Mouse (Mus musculus) forebrain, embryonic 14.5 days (tissue): ENCODE data around the gene Il7r. TPM values are rescaled to one million over a fixed set of nuclear protein-coding genes. Genes with fewer than 3 reads are reported as not detected.

Experiments
- ATAC-seq: fragments of 200-750 bp; cut with Nextera tagmentation; 2 replicates; pipeline ENCODE4 v1.8.0; 2017; ENCODE audit warnings: mild to moderate bottlenecking, moderate library complexity
- DNase-seq: peaks from one replicate; pipeline ENCODE4 v3.0.0-alpha.2; 2015; ENCODE audit warnings: low spot score
- H3K27ac ChIP-seq: fragments of 300-500 bp; sonication (generic); 2 replicates; pipeline ENCODE4 v1.5.1; 2014; ENCODE audit warnings: low read depth, mild to moderate bottlenecking, control low read depth, low read length, moderate library complexity
- H3K27me3 ChIP-seq: fragments of 300-500 bp; sonication (generic); replicated peaks from 2 replicates; pipeline ENCODE4 v1.6.1; 2014; ENCODE audit warnings: low read length, control low read depth, mixed read lengths; ENCODE audit not compliant: control insufficient read depth, insufficient read depth
- H3K36me3 ChIP-seq: fragments of 300-500 bp; sonication (generic); 2 replicates; pipeline ENCODE4 v1.6.1; 2014; ENCODE audit warnings: low read length, control low read depth; ENCODE audit not compliant: control insufficient read depth, insufficient read depth
- H3K4me1 ChIP-seq: fragments of 300-500 bp; sonication (generic); 2 replicates; pipeline ENCODE4 v1.6.1; 2014; ENCODE audit warnings: antibody characterized with exemption, low read length, control low read depth; ENCODE audit not compliant: control insufficient read depth, insufficient read depth
- H3K4me2 ChIP-seq: fragments of 300-500 bp; sonication (generic); 2 replicates; pipeline ENCODE4 v1.6.1; 2014; ENCODE audit warnings: mild to moderate bottlenecking, control low read depth, low read length
- H3K4me3 ChIP-seq: fragments of 300-500 bp; sonication (generic); 2 replicates; pipeline ENCODE4 v1.5.1; 2014; ENCODE audit warnings: low read depth, low read length, control low read depth
- H3K9ac ChIP-seq: fragments of 300-500 bp; sonication (generic); 2 replicates; pipeline ENCODE4 v1.6.1; 2014; ENCODE audit warnings: mild to moderate bottlenecking, low read length, control low read depth, moderate library complexity
- H3K9me3 ChIP-seq: fragments of 300-500 bp; sonication (generic); replicated peaks from 2 replicates; pipeline ENCODE4 v1.6.1; 2016; ENCODE audit warnings: low read length, control low read depth, mixed read lengths; ENCODE audit not compliant: control insufficient read depth
- WGBS: fragments of 180-500 bp; shearing (Covaris S2); extraction: QIAGEN DNeasy Blood & Tissue Kit; methylation state at CpG from one replicate; pipeline ENCODE4 v1.1.7; 2014; 5-methylcytosine and 5-hydroxymethylcytosine counted together
- polyA plus RNA-seq: library from polyadenylated mRNA; unstranded; fragments of >200 nt; fragmentation: Nextera tagmentation; extraction: Ambion mirVana; gene quantifications from 2 replicates; pipeline ENCODE4 v1.2.1, GENCODE M21; 2014

Gene Il7r
- polyA plus RNA-seq, 1 experiment from 2014 or later = 0.06 TPM

DNA sequence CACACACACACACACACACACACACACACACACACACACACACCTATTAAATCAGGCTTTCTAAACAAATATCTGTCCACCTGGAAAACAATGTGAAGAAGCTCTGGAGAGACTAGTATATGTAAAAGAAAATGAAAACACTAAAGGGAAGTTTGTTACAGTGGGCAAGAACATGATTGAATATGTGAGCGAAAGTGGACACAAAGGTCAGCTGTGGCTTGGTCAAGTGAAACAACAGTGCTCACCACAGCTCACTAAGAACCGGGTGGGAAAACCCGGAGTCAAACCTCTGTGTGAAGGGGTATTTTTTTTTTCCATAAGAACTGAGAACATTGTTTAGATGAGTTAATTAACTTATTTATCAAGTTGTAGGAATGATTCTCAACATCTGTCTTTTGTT is 6.9 kb downstream of the Il7r start:
- H3K4me1 ChIP-seq = no peaks in the 10 kb centered on the region
- no peak overlapping the region for H3K27ac ChIP-seq
- ATAC-seq = no peak
- no peaks in the 10 kb centered on the region for H3K9me3 ChIP-seq
- no peak overlapping the region for H3K4me3 ChIP-seq
- H3K27me3 ChIP-seq = no peaks in the 10 kb centered on the region
- 95% methylated on average over 3 of the region's 3 CpGs for WGBS
- H3K36me3 ChIP-seq = no peaks in the 10 kb centered on the region
- no peak for DNase-seq
- no peak overlapping the region for H3K4me2 ChIP-seq
- H3K9ac ChIP-seq = no peak overlapping the region

DNA sequence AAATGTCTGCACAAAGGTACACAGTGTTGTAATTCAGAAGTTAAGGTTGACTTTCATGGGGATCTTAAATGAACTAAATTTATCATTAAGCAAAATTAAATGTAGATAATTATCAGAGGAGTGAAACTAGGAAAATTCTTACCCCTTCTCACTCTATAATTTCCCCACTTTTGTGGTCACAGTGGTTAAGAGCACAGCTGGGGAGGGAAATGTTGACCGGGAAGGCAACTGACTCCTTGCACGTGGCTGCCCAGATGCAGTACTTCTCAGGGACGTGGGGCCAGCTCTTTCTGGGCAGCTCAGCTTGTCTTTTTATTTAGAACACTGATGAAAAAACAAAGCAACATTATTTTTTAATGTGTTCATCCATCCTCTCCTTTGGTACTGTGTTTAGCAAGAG is 37.9 kb downstream of the Il7r start:
- ATAC-seq (no peak), DNase-seq (no peak)
- H3K9me3 ChIP-seq = no peaks in the 10 kb centered on the region
- no peak overlapping the region for H3K9ac ChIP-seq
- no peaks in the 10 kb centered on the region for H3K4me1 ChIP-seq
- 79% methylated on average over 3 of the region's 3 CpGs for WGBS
- no peaks in the 10 kb centered on the region for H3K27me3 ChIP-seq
- no peak overlapping the region for H3K4me2 ChIP-seq
- no peak overlapping the region for H3K27ac ChIP-seq
- no peaks in the 10 kb centered on the region for H3K36me3 ChIP-seq
- H3K4me3 ChIP-seq = no peak overlapping the region

DNA sequence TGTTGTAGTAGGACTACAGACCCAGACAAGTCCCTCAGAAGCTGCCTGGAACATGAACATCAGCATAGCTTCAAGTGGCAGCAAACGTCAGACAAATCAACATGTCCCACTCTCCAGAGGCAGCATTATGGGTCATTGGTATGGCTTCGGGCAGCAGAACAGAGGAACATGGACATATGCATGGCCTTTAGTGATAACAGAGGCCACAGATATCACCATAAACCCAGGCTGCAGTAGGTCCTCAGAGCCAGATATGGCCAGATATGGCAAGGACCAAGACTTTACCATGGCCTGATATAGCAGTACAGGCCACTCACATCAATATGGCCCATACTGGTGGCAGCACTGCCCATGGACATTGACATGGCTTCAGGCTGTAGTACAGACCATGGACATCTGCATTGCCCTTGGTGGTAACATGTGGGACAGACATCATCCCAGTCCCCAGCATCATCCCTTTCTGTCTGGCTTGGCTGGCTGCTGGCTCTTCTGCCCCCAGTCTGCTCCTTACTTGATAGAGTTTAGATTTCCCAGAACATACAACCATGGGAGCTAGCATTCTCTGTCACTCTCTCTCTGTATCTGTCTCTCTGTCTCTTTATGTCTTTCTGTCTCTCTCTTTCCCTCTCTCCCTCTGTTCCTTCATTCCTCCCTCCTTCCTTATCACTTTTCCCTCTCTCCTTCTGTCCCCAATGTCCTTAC is 40.4 kb downstream of the Il7r start:
- DNase-seq (no peak), ATAC-seq (no peak)
- no peak overlapping the region for H3K4me2 ChIP-seq
- no peak overlapping the region for H3K4me3 ChIP-seq
- H3K9me3 ChIP-seq = no peaks in the 10 kb centered on the region
- H3K36me3 ChIP-seq = no peaks in the 10 kb centered on the region
- H3K4me1 ChIP-seq = no peaks in the 10 kb centered on the region
- H3K27ac ChIP-seq = no peak overlapping the region
- 89% methylated on average over 2 of the region's 2 CpGs for WGBS
- no peak overlapping the region for H3K9ac ChIP-seq
- no peaks in the 10 kb centered on the region for H3K27me3 ChIP-seq

DNA sequence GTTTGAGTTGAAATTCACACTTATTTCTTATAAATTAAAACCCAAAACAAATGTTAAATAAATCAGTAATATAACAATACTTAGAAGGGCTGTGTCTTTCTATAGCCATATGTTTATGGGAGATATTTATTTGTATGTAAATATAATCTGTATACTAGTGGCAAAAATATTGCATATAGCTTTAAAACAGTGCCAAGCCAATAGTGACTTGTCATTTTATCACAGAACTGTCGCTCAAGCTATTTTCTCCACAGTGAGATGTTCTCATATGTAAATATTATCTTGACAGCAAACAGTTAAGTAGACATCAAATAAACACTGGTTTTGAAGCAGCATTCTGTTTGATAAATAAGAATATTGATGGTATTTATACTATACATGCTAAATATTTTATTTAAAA is 56.8 kb downstream of the Il7r start:
- no peak for ATAC-seq
- DNase-seq = no peak
- Histone ChIP-seq H3K9me3 (no peaks in the 10 kb centered on the region), H3K9ac (no peak overlapping the region), H3K27ac (no peak overlapping the region), H3K4me2 (no peak overlapping the region), H3K4me1 (no peaks in the 10 kb centered on the region), H3K36me3 (no peaks in the 10 kb centered on the region), H3K4me3 (no peak overlapping the region), H3K27me3 (no peaks in the 10 kb centered on the region)
- 86% methylated on average over 1 of the region's 1 CpGs for WGBS

DNA sequence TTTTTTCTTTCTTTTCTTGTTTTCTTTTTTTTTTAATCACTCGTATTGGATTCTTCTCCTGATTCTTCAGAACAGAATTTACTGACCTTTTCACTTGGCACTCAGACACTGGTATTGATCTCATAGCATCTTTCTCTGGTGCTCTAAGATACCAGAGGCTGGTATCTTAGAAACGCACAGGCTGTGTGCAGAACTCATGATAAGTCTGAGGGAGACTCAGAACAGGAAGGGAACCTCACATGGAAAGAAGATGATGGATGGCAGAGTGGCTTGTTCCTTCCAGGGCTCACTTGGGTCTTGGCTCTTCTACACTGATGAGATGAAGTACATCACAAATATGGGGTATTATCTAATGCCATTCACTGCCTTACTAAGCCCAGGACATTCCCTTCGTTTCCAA is 57.4 kb downstream of the Il7r start:
- no peaks in the 10 kb centered on the region for H3K27me3 ChIP-seq
- H3K9ac ChIP-seq = no peak overlapping the region
- H3K4me2 ChIP-seq = no peak overlapping the region
- no peaks in the 10 kb centered on the region for H3K4me1 ChIP-seq
- H3K36me3 ChIP-seq = no peaks in the 10 kb centered on the region
- DNase-seq = no peak
- H3K9me3 ChIP-seq = no peaks in the 10 kb centered on the region
- H3K27ac ChIP-seq = no peak overlapping the region
- no peak overlapping the region for H3K4me3 ChIP-seq
- WGBS = 71% methylated on average over 3 of the region's 3 CpGs
- ATAC-seq = no peak

DNA sequence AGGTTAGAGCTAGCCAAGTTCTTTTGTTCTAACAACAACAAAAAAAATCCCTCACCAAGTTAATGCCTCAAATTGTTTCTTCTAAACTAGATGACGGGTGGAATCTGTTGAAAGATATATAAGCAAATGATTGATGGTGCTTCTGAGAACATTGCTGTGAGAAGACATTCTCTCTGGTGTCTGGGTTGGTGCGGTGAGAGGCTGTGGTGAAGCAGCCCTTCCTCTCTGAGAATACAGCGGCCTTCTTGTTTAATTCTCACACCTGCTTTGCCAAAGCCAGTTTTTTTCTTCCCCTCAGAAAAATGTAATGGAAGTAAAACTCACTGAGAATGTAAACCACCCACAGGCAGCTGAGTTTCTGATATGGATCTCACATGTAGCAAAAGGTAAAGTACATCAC is 57.8 kb downstream of the Il7r start:
- ATAC-seq (no peak), DNase-seq (no peak)
- Histone ChIP-seq H3K27me3 (no peaks in the 10 kb centered on the region), H3K4me2 (no peak overlapping the region), H3K9ac (no peak overlapping the region), H3K9me3 (no peaks in the 10 kb centered on the region), H3K27ac (no peak overlapping the region), H3K36me3 (no peaks in the 10 kb centered on the region), H3K4me3 (no peak overlapping the region), H3K4me1 (no peaks in the 10 kb centered on the region)
- 76% methylated on average over 3 of the region's 3 CpGs for WGBS

DNA sequence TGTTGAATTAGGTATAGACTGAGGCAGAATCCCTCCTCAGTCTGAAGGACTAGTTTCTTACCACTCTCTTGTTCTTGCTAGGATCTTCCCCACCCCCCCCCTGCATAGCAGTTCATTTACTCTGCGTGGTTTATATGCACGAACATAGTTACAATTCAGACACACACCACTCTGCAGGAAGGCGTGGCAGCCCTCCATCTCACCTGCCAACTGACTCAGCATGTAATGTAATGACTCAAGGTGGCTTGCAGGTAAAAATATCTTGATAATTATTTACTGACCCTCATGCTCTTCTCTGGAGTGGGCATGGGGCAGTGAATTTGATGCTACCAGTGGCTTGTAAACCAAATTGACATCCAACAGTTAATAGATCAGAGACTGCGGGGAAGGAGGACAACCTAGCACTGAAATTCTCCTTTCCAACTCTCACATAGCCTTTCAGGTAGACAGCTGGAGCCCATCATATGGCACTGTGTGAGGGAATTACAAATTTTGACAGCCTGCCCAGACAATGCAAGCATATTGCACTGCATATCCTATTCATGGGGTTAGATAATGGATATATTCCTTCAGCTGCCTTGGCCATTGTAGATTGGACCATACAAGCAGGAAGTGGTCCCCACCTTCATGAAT is 58.8 kb downstream of the Il7r start:
- DNase-seq (no peak), ATAC-seq (no peak)
- Histone ChIP-seq H3K27me3 (no peaks in the 10 kb centered on the region), H3K4me3 (no peak overlapping the region), H3K27ac (no peak overlapping the region), H3K9ac (no peak overlapping the region), H3K4me2 (no peak overlapping the region), H3K36me3 (no peaks in the 10 kb centered on the region), H3K4me1 (no peaks in the 10 kb centered on the region), H3K9me3 (no peaks in the 10 kb centered on the region)
- 92% methylated on average over 4 of the region's 4 CpGs for WGBS

DNA sequence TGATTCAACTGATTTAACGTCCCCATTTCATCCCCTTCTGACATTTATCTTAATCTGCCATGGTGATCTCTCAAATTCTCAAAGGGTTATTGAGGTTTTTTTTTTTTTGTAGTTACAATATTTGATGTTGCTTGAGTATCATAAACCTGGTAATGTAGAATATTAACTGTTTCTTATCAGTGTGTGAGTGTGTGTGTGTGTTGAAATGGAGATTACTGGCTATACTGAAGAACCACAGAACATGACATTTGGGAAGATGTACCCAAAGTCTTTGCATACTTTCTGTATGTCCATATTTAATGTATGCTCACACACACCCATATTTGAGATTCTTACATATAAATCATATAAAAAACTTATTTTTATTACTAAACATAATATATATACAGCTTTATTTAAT is 65.9 kb downstream of the Il7r start:
- DNase-seq = no peak
- Histone ChIP-seq H3K4me1 (no peaks in the 10 kb centered on the region), H3K27ac (no peak overlapping the region), H3K4me2 (no peak overlapping the region), H3K27me3 (no peaks in the 10 kb centered on the region), H3K9me3 (no peaks in the 10 kb centered on the region), H3K4me3 (no peak overlapping the region), H3K9ac (no peak overlapping the region), H3K36me3 (no peaks in the 10 kb centered on the region)
- no peak for ATAC-seq
- WGBS = 50% methylated on average over 1 of the region's 1 CpGs

DNA sequence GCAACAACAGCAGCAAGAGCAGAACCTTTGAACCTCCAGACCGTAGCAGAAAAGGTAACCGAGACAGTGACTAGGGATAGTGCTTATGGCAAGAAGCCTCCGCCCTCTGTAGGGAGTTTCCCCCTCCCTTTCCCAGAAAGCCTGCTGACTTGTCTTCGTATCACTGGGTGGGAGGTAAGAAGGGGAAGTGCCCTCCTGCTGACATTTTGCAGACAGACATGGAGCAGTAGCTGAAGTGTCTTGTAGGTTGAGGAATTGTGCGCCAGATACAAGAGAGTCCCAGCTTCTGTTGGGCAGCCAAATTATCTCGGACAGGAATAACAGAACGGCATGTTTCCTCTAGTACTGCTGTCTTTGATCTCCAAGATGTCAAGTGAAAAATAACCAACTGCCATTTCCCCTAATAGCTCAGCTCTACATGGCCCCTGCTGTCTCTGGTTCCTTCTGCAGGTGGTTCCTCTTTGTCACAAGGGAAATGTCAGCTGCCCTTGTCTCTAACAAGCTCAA is 66.4 kb downstream of the Il7r start:
- WGBS = 77% methylated on average over 7 of the region's 7 CpGs

More for the DNA sequence above, 66.4 kb downstream of the Il7r start:
- H3K4me3 ChIP-seq = no peak overlapping the region
- no peak overlapping the region for H3K9ac ChIP-seq
- ATAC-seq = no peak
- H3K27me3 ChIP-seq = no peaks in the 10 kb centered on the region
- DNase-seq = no peak
- H3K36me3 ChIP-seq = no peaks in the 10 kb centered on the region
- no peaks in the 10 kb centered on the region for H3K9me3 ChIP-seq
- H3K27ac ChIP-seq = no peak overlapping the region
- no peak overlapping the region for H3K4me2 ChIP-seq
- H3K4me1 ChIP-seq = no peaks in the 10 kb centered on the region
